Mouse (Mus musculus): Measurements from ENCODE around the gene Zfp365. TPM values are rescaled to one million over a fixed set of nuclear protein-coding genes. Genes with fewer than 3 reads are reported as not detected.

Gene Zfp365
- polyA plus RNA-seq (2015; fragmentation: Nextera tagmentation; extraction: Ambion mirVana): 4.0 TPM in 2 replicates

DNA sequence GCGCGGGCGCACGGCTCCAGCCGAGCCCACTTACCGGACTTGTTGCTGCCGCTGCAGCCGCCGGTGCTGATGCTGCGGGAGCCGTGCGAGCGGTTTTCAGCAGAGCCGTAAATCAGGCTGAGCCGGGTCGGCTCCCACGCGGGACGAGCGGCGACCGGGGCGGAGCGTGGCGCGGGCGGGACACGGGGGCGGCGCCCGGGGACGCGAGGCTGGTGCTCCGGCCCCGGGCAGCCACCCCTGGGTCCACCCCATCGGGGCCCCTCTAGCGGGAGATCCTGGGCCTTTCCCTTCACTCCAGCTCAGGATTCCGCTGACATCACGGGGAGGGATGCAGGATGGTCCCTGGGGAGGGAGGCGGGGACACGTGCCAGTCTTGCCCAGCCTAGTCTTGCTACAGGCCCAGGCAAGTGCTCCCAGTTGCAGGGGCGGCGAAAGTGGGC, at the start of gene Zfp365:
Gene Zfp365, minus strand, starts transcription at position 326 of the 440 bp plus-strand sequence.
- peaks cover 4% of the 10 kb centered on the region; the same call in 1 of the 2 replicates for H3K4me1 ChIP-seq
- H3K4me3 ChIP-seq (replicated peaks): peak within 1 kb of the TSS; percentile 62
- H3K4me2 ChIP-seq: peak within 1 kb of the TSS; percentile 87
- H3K27ac ChIP-seq (replicated peaks): peak within 1 kb of the TSS; percentile 35
- WGBS: under 1% methylated on average over 43 of the region's 43 CpGs
- peak; percentile 95 for ATAC-seq (ENCODE audit: low FRiP score)
- H3K9me3 ChIP-seq (replicated peaks): no peaks in the 10 kb centered on the region; the same call in 1 of the 2 replicates
- peak within 1 kb of the TSS; percentile 59 for H3K9ac ChIP-seq (replicated peaks)
- H3K27me3 ChIP-seq (replicated peaks): no peaks in the 10 kb centered on the region
- no peaks in the 10 kb centered on the region for H3K36me3 ChIP-seq

DNA sequence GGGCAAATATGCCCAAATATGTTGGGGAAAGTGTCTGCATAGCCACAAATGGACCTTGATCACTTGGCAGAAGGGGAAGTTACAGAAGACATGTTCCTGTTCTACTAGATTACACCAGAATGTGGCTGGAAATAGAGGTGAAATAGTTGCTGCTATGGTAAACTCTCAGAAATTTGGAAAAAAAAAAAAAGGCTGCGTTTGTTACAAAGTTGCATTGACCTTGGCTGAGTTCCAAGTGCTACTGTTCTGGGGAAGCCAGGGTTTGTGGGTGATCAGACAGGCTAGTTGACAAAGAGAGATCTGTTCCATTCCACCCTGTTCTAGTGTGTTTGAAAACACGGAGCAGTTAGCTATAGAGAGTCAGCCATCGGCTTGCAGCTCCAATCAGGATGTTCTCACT, 47.5 kb upstream of the Zfp365 start:
- 60% methylated on average over 3 of the region's 3 CpGs for WGBS
- no peaks in the 10 kb centered on the region for H3K27me3 ChIP-seq (replicated peaks)

DNA sequence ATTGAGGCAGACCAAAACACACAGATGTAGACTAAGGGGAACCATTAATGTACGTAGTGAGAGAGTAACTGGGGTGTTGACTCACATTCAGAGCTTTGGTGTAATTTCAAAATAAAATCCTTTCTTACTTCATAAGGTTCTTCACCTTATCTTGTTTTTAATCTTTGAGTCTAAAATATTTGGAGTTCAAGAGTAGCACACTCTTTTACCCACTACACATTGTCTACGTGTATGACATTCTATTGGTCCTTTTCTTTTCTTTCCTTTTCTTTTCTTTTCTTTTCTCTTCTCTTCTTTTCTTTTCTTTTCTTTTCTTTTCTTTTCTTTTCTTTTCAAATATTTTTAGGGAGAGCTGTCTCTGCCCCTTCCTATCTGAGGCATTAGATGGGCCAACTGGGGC, 43.5 kb upstream of the Zfp365 start:
- Histone ChIP-seq H3K27ac (replicated peaks) (no peak overlapping the region), H3K4me3 (replicated peaks) (no peak overlapping the region), H3K9me3 (replicated peaks) (no peaks in the 10 kb centered on the region), H3K36me3 (no peaks in the 10 kb centered on the region), H3K4me1 (no peaks in the 10 kb centered on the region), H3K27me3 (replicated peaks) (no peaks in the 10 kb centered on the region), H3K4me2 (no peak overlapping the region), H3K9ac (replicated peaks) (no peak overlapping the region)
- 92% methylated on average over 2 of the region's 2 CpGs for WGBS
- no peak for ATAC-seq (ENCODE audit: low FRiP score)

More for the DNA sequence above, 47.5 kb upstream of the Zfp365 start:
- no peak overlapping the region for H3K9ac ChIP-seq (replicated peaks)
- H3K36me3 ChIP-seq: no peaks in the 10 kb centered on the region
- H3K9me3 ChIP-seq (replicated peaks): no peaks in the 10 kb centered on the region
- H3K27ac ChIP-seq (replicated peaks): no peak overlapping the region
- H3K4me2 ChIP-seq: no peak overlapping the region
- H3K4me1 ChIP-seq: no peaks in the 10 kb centered on the region
- ATAC-seq (ENCODE audit: low FRiP score): no peak
- H3K4me3 ChIP-seq (replicated peaks): no peak overlapping the region

DNA sequence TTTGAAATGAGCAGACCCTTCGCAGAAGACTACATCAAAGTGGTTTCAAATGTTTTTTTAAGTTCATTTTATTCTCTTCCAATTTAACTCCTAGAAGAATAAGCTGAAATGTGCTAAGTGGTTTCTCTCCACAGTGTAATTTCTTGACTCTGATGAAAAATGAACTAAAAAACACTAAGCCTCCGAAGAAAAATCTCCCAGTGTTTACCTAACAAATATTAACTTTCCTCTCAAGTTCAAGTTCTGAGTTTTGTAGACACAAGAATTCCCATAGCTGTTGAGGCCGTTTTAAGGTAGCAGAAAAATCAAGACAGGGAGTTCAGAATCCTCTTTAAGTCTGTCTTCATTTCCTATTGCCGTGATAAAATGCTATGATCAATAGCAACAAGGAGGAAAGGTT, 39.2 kb upstream of the Zfp365 start:
- ATAC-seq (ENCODE audit: low FRiP score): no peak
- WGBS: 87% methylated on average over 4 of the region's 4 CpGs

DNA sequence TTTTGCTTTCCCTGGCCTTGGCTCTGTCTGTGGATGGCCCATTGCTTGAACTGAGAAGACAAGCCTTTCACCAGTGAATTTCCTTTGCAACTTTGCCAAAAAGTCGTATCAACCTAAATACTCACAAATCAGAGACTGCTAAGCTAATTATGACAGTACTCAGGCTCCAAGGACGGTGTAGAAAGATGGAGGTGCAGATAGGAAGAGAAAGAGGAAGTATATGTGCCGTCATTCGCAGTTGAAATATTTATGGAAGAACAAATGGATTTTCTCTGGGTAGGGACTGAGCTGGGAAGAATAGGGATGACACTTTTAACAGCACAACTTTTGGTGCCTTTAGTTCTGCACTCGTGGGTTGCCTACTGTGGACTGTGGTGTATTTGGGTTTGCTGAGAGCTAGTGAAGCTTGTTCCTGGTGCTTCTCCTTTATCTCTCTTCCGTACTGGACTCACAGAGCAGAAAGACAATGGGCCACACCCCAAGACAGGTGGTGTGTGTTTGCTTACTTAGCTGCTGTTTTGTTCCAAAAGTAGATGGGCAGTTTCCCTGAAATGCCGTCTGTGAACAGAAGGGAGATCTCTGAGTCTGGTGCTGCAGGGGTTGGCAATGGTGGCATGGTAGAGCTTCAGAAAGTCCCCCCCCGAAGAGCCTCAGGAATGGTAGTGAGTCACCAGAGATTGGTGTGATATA, 37.7 kb upstream of the Zfp365 start:
- Histone ChIP-seq H3K9ac (replicated peaks) (no peak overlapping the region), H3K9me3 (replicated peaks) (no peaks in the 10 kb centered on the region), H3K4me3 (replicated peaks) (no peak overlapping the region), H3K4me1 (no peaks in the 10 kb centered on the region), H3K27me3 (replicated peaks) (no peaks in the 10 kb centered on the region), H3K36me3 (no peaks in the 10 kb centered on the region), H3K27ac (replicated peaks) (no peak overlapping the region), H3K4me2 (no peak overlapping the region)
- no peak for ATAC-seq (ENCODE audit: low FRiP score)
- 83% methylated on average over 8 of the region's 8 CpGs for WGBS

More for the DNA sequence above, 39.2 kb upstream of the Zfp365 start:
- Histone ChIP-seq H3K36me3 (no peaks in the 10 kb centered on the region), H3K9ac (replicated peaks) (no peak overlapping the region), H3K4me2 (no peak overlapping the region), H3K4me3 (replicated peaks) (no peak overlapping the region), H3K27me3 (replicated peaks) (no peaks in the 10 kb centered on the region), H3K4me1 (no peaks in the 10 kb centered on the region), H3K9me3 (replicated peaks) (no peaks in the 10 kb centered on the region), H3K27ac (replicated peaks) (no peak overlapping the region)

DNA sequence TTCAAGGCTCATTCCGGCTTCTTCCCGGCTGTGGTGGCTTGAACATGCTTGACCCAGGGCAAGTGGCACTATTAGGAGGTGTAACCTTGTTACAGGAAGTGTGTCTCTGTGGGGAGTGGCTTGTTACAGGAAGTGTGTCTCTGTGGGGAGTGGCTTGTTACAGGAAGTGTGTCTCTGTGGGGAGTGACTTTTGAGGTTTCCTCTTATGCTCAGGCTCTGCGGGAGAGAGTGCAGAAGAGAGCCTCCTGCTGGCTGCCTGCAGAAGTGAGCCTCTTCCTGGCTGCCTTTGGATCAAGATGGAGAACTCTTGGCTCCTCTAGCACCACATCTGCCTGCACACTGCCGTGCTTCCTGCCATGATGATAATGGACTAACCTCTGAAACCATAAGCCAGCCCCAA, 31.1 kb upstream of the Zfp365 start:
- Histone ChIP-seq H3K27ac (replicated peaks) (no peak overlapping the region), H3K4me1 (no peaks in the 10 kb centered on the region), H3K9me3 (replicated peaks) (no peaks in the 10 kb centered on the region), H3K4me2 (no peak overlapping the region), H3K27me3 (replicated peaks) (no peaks in the 10 kb centered on the region), H3K36me3 (no peaks in the 10 kb centered on the region), H3K9ac (replicated peaks) (no peak overlapping the region), H3K4me3 (replicated peaks) (no peak overlapping the region)
- WGBS: 92% methylated on average over 4 of the region's 4 CpGs
- no peak for ATAC-seq (ENCODE audit: low FRiP score)

DNA sequence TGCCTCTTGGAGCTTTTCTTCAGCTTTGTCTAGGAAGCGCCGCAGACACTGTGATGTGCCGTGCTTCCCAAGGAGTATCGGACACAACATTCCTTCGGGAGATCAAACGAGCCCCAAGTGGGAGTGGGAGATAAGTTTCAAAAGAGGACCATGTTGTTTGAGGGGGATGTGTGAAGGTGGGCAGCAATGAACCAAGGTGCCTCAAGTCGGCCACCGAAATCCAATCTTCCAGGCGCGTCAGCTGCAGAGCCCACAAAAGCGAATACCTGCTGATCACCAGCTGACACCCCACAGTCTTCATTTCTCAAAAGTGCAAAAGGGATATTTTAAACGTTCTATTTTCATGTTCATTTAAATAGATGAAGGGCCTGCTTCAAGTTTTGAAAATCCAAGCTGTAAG, 27.1 kb upstream of the Zfp365 start:
- H3K36me3 ChIP-seq: no peaks in the 10 kb centered on the region
- no peak overlapping the region for H3K4me2 ChIP-seq
- no peaks in the 10 kb centered on the region for H3K27me3 ChIP-seq (replicated peaks)
- no peaks in the 10 kb centered on the region for H3K9me3 ChIP-seq (replicated peaks)
- H3K27ac ChIP-seq (replicated peaks): no peak overlapping the region
- ATAC-seq (ENCODE audit: low FRiP score): no peak
- H3K9ac ChIP-seq (replicated peaks): no peak overlapping the region
- WGBS: 80% methylated on average over 12 of the region's 12 CpGs
- H3K4me1 ChIP-seq: no peaks in the 10 kb centered on the region
- H3K4me3 ChIP-seq (replicated peaks): no peak overlapping the region

DNA sequence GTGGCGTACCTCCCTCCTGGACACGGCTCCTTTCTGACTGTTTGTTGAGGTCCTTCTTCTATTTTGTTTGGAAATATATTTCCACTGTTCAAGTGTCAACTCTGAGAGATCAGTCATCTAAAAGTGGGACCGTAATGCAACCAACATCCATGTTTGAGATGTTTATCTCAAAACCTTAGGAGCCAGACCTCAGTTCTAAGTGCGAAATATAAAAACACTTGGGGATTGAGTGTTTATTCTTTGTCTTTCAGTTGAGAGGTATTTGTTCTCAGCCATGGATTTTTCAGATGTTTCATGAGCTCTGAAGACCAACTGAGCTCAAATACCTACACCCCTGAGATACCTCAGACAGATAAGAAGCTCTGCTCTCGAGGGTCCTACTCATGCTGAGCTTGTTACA, 25.3 kb upstream of the Zfp365 start:
- Histone ChIP-seq H3K27ac (replicated peaks) (no peak overlapping the region), H3K9me3 (replicated peaks) (no peaks in the 10 kb centered on the region), H3K9ac (replicated peaks) (no peak overlapping the region), H3K4me1 (no peaks in the 10 kb centered on the region), H3K4me3 (replicated peaks) (no peak overlapping the region), H3K27me3 (replicated peaks) (no peaks in the 10 kb centered on the region), H3K4me2 (no peak overlapping the region), H3K36me3 (no peaks in the 10 kb centered on the region)
- 87% methylated on average over 5 of the region's 5 CpGs for WGBS
- ATAC-seq (ENCODE audit: low FRiP score): no peak

DNA sequence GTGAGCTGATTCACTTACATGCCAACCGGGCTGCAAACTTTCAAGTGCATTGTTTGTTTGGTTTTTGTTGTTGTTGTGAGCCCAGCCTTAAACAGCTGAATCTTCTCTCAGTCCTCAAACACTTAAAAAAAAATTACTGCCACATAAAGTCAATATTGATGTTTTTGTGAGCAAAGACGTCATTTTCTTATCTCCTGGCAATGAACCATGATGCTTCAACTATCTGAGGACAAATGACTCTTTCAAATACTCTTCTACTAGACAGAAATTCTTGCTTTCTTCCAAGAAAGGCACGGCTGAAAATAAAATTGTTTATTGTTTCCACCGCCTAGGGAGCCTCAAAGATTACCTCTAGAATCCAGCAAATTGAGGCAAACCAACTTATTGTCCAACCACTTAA, 24.5 kb upstream of the Zfp365 start:
- no peak overlapping the region for H3K4me2 ChIP-seq
- H3K36me3 ChIP-seq: no peaks in the 10 kb centered on the region
- H3K27ac ChIP-seq (replicated peaks): no peak overlapping the region
- H3K4me3 ChIP-seq (replicated peaks): no peak overlapping the region
- no peak overlapping the region for H3K9ac ChIP-seq (replicated peaks)
- no peaks in the 10 kb centered on the region for H3K27me3 ChIP-seq (replicated peaks)
- H3K4me1 ChIP-seq: no peaks in the 10 kb centered on the region
- no peaks in the 10 kb centered on the region for H3K9me3 ChIP-seq (replicated peaks)
- 76% methylated on average over 4 of the region's 4 CpGs for WGBS
- no peak for ATAC-seq (ENCODE audit: low FRiP score)

DNA sequence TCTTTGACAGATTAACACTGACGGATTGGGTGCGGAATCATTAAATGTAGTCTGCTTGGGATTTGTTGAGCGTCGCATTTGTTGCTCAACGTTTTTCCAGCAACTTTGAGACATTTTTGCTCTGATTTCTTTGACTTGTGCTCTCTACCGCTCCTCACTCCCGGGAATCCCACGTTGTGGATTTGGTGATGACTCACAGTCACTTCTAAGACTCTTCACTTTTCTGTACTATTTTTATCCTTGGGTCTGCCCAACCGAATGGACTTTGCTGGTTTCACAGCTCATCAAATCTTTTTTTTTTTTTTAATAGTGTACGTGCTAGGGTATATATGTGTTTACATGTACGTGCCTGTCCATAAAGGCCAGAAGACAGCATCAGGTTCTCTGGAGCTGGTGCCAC, 20.3 kb upstream of the Zfp365 start:
- Histone ChIP-seq H3K9ac (replicated peaks) (no peak overlapping the region), H3K9me3 (replicated peaks) (no peaks in the 10 kb centered on the region), H3K4me2 (no peak overlapping the region), H3K4me1 (no peaks in the 10 kb centered on the region), H3K27ac (replicated peaks) (no peak overlapping the region), H3K27me3 (replicated peaks) (no peaks in the 10 kb centered on the region), H3K36me3 (no peaks in the 10 kb centered on the region), H3K4me3 (replicated peaks) (no peak overlapping the region)
- ATAC-seq (ENCODE audit: low FRiP score): no peak
- WGBS: 88% methylated on average over 11 of the region's 11 CpGs

DNA sequence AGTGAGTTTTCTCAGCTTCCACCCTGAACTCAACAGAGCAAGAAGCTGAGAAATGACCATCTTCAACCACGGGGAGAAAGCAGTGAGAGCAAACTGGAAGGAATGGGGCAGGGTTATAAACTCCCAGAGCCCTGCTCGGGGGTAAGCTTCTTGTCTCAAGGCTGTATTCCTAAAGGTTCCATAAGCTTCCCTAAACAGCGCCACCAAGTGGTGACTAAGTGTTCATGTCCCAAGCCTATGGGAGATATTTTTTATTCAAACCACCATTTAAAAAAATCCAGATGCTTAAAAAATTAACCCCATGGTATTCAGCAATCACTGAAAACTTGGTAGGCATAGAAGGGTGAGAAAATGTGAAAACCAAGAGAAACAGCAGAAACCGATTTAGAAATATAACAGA, 18.9 kb upstream of the Zfp365 start:
- no peaks in the 10 kb centered on the region for H3K36me3 ChIP-seq
- WGBS: 81% methylated on average over 4 of the region's 4 CpGs
- H3K4me2 ChIP-seq: no peak overlapping the region
- no peaks in the 10 kb centered on the region for H3K9me3 ChIP-seq (replicated peaks)
- no peak for ATAC-seq (ENCODE audit: low FRiP score)
- no peak overlapping the region for H3K4me3 ChIP-seq (replicated peaks)
- no peaks in the 10 kb centered on the region for H3K27me3 ChIP-seq (replicated peaks)
- no peaks in the 10 kb centered on the region for H3K4me1 ChIP-seq
- H3K9ac ChIP-seq (replicated peaks): no peak overlapping the region
- H3K27ac ChIP-seq (replicated peaks): no peak overlapping the region

DNA sequence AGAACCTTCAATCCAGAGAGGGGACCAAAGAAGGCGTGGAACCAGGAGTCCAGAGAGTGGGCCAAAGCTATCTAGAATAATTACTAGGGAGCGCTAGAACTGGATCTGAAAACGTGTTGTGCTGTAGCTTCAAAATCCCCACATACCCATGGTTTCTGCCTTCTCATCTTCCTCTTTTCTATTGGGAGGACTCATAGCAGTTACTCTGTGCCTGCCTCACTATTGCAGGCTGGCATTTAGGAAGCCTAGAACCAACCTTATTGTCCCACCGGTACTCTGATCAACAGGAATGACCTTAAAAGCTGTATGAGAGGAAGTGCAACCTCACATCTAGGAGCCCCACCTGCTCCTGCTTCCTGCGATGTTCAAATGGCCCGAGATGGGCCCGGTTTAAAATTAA, 16.1 kb upstream of the Zfp365 start:
- 91% methylated on average over 7 of the region's 7 CpGs for WGBS
- Histone ChIP-seq H3K9me3 (replicated peaks) (no peaks in the 10 kb centered on the region), H3K4me2 (no peak overlapping the region), H3K9ac (replicated peaks) (no peak overlapping the region), H3K4me3 (replicated peaks) (no peak overlapping the region), H3K4me1 (no peaks in the 10 kb centered on the region), H3K27me3 (replicated peaks) (no peaks in the 10 kb centered on the region), H3K36me3 (no peaks in the 10 kb centered on the region), H3K27ac (replicated peaks) (no peak overlapping the region)
- no peak for ATAC-seq (ENCODE audit: low FRiP score)
